Mouse (Mus musculus): ENCODE data around the gene Prnd. TPM values are rescaled to one million over a fixed set of nuclear protein-coding genes. Genes with fewer than 3 reads are reported as not detected.

Gene Prnd
- polyA plus RNA-seq, 1 experiment from 2014 or later, result not detected

Other genes with a start within 250 kb of the Prnd start
- not detected in 3 replicates for gene Erv3, start 91.1 kb upstream of the Prnd start, polyA plus RNA-seq (2018)
- gene Prnp, start 40.9 kb upstream of the Prnd start, polyA plus RNA-seq (2018), result 25.4 to 33.8 TPM (median 26.1 TPM) in 3 replicates
- not detected in 3 replicates for gene Prn, start 40.9 kb upstream of the Prnd start, polyA plus RNA-seq (2018)
- gene Rassf2, start 79.4 kb downstream of the Prnd start, polyA plus RNA-seq (2018), result 73.9 to 95.6 TPM (median 92.2 TPM) in 3 replicates
- gene Slc23a2, start 194.2 kb downstream of the Prnd start, polyA plus RNA-seq (2018), result 42.4 to 55.7 TPM (median 53.2 TPM) in 3 replicates